Mouse (Mus musculus) cerebellum, adult 2 months (tissue): ENCODE data around the gene Lrch4.

Experiments used
- CTCF ChIP-seq: fragments of 200-500 bp; IDR thresholded peaks from 2 replicates; pipeline ENCODE4 v1.5.1; 2011; ENCODE audit warnings: low read depth, mild to moderate bottlenecking, control low read depth, low read length, moderate library complexity, borderline replicate concordance; ENCODE audit not compliant: insufficient read depth
- POLR2A ChIP-seq: fragments of 200-500 bp; IDR thresholded peaks from 2 replicates; pipeline ENCODE4 v1.6.1; 2011; ENCODE audit warnings: low read length, control low read depth, borderline replicate concordance; ENCODE audit not compliant: insufficient read depth

DNA sequence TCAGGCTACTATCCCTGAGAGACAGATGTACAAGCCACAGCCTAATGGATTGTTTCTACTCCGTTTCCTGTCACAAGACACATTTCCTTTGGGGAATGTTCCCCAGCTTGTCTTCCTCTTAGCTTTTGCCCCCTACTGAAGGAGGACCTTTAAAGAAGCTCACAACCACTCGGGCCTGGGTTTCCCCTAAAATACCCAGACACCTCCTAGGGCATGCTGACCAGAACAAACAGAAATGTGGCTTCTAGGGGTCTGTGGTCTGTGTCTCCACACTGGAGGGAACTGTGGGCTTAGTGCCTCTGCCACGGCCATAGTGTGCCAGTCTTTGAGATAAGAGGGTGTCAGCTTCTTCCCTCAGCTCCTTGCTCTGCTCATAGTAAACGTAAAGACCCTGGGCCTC, 2.7 kb downstream of the Lrch4 start:
- TF ChIP-seq CTCF, result no peak
- no peak for TF ChIP-seq POLR2A
